Mouse (Mus musculus): ENCODE data around the gene Bpifb3. TPM values are rescaled to one million over a fixed set of nuclear protein-coding genes. Genes with fewer than 3 reads are reported as not detected.

Bpifb3 gene
- polyA plus RNA-seq (2012; rRNA removed) = 0.03 and 0.04 TPM in 2 replicates

DNA sequence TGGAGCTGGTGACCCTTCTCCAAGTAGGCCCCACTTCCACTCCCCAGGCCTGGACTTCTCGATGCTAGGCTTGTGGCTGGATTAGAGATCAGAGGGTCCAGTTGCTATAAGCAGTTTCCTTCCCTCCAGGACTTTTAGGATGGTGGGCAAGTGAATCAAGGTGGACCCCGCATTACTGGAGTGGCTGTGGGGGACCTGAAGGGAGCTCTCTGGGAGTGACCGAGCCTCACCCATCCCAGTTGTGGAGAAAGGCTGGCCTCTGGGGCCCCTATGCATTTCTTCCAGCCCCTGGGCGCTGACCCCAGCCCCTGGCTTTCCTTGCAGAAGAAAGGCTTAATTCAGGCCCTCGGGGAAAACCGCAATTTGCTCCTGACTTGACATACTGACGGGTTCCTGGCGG lies at the start of gene Bpifb3:
Gene Bpifb3 (plus strand): TSS at position 301 of the 400 bp plus-strand sequence.

GRCm38 (mm10) chr2:153870984-153871383 lies 47.0 kb upstream of the Bpifb3 start, which contains the start of gene Sun5:
Gene Sun5, minus strand, starts transcription at chr2:153871084.

DNA sequence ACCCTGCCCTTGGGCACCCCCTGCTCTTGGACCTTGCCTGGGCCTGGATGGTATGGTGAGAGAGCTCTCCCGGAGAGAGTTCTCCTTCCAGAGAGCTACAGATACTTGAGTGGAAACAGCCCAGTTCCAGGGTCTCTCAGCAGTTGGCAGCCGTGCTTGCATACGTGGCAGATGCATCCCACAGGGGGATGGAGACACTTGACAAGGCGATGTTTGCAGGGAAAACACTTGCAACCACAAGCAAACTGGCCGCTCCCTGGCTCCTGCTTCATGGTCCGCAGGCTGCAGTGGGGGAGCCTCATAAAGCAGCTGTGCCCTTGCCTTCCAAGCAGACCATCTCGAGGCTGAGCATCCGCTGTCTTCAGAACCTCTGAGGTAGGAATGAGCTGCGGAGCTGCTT lies 43.3 kb upstream of the Bpifb3 start, which contains the start of gene Bpifb2:
Gene Bpifb2 (plus strand): TSS at position 301 of the 400 bp plus-strand sequence.

GRCm38 (mm10) chr2:153900088-153900487 lies 17.9 kb upstream of the Bpifb3 start, which contains the start of gene Bpifb6:
Gene Bpifb6, plus strand, starts transcription at chr2:153900388.

GRCm38 (mm10) chr2:153937843-153938242 lies 19.8 kb downstream of the Bpifb3 start, which contains the start of gene Bpifb4:
Gene Bpifb4, plus strand, starts transcription at chr2:153938212.

DNA sequence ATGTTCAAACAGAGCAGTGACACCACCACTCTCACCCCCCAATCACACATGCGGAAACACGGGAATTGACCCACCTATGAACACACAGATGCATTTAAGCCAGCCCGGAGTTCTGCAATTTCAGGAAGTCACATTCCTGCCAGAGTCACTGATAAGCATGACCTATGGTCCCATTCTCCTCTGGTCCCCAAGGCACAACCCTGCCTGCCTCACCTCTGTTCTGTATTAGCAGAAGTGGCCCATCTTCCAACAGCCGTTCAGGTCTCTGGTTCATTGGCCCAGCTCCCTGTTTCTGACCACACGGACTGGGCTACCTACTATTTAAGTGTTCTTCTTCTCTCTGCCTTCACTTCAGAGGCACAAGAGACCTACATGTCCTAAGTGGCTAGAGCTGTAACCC lies 56.6 kb downstream of the Bpifb3 start, which contains the start of gene Bpifa6:
Gene Bpifa6 (plus strand): TSS at position 364 of the 400 bp plus-strand sequence.

Other genes with a start within 250 kb of the Bpifb3 start
- 0.70 and 0.77 TPM in 2 replicates for gene Dnmt3c, start 221.6 kb upstream of the Bpifb3 start, polyA plus RNA-seq (2012; rRNA removed)
- gene Mapre1, start 177.0 kb upstream of the Bpifb3 start, polyA plus RNA-seq (2012; rRNA removed) = 10.4 and 10.7 TPM in 2 replicates
- 0.07 TPM in 2 replicates for gene Efcab8, start 138.3 kb upstream of the Bpifb3 start, polyA plus RNA-seq (2012; rRNA removed)
- gene Sun5, start 47.1 kb upstream of the Bpifb3 start, polyA plus RNA-seq (2012; rRNA removed) = not detected in 2 replicates
- not detected in 2 replicates for gene Bpifb2, start 43.2 kb upstream of the Bpifb3 start, polyA plus RNA-seq (2012; rRNA removed)
- not detected in 2 replicates for gene Bpifb6, start 17.8 kb upstream of the Bpifb3 start, polyA plus RNA-seq (2012; rRNA removed)
- 0.04 TPM in 1 of 2 replicates, not detected in the other for gene Bpifb4, start 20.0 kb downstream of the Bpifb3 start, polyA plus RNA-seq (2012; rRNA removed)
- not detected in 2 replicates for gene Bpifa6, start 56.7 kb downstream of the Bpifb3 start, polyA plus RNA-seq (2012; rRNA removed)
- not detected in 2 replicates for gene Bpifa2, start 90.0 kb downstream of the Bpifb3 start, polyA plus RNA-seq (2012; rRNA removed)
- gene Bpifa3, start 212.1 kb downstream of the Bpifb3 start, polyA plus RNA-seq (2012; rRNA removed) = not detected in 2 replicates
- gene Bpifa1, start 224.7 kb downstream of the Bpifb3 start, polyA plus RNA-seq (2012; rRNA removed) = not detected in 2 replicates
- gene Bpifa5, start 244.4 kb downstream of the Bpifb3 start, polyA plus RNA-seq (2012; rRNA removed) = not detected in 2 replicates

Measured in liver, embryonic 18 days (tissue).